Mouse (Mus musculus) intestine, embryonic 16.5 days (tissue): ENCODE results near the gene Arhgap31. TPM values are rescaled to one million over a fixed set of nuclear protein-coding genes. Genes with fewer than 3 reads are reported as not detected.

ENCODE experiments used
- ATAC-seq: fragments of 200-750 bp; cut with Nextera tagmentation; 2 replicates; pipeline ENCODE4 v1.8.0; 2017; ENCODE audit warnings: moderate TSS enrichment, moderate library complexity
- H3K27ac ChIP-seq: fragments of 300-500 bp; sonication (generic); 2 replicates; pipeline ENCODE4 v1.5.1; 2014; ENCODE audit warnings: mild to moderate bottlenecking, low read length
- H3K27me3 ChIP-seq: fragments of 300-500 bp; sonication (generic); replicated peaks from 2 replicates; pipeline ENCODE4 v1.6.1; 2014; ENCODE audit warnings: low read length, control low read depth, mixed read lengths; ENCODE audit not compliant: control insufficient read depth, insufficient read depth
- H3K36me3 ChIP-seq: fragments of 300-500 bp; sonication (generic); 2 replicates; pipeline ENCODE4 v1.6.1; 2014; ENCODE audit warnings: low read length, control low read depth; ENCODE audit not compliant: control insufficient read depth, insufficient read depth
- H3K4me1 ChIP-seq: fragments of 300-500 bp; sonication (generic); 2 replicates; pipeline ENCODE4 v1.6.1; 2014; ENCODE audit warnings: low read length, control low read depth, mixed read lengths; ENCODE audit not compliant: control insufficient read depth, insufficient read depth
- H3K4me2 ChIP-seq: fragments of 300-500 bp; sonication (generic); 2 replicates; pipeline ENCODE4 v1.6.1; 2014; ENCODE audit warnings: low read depth, low read length, control low read depth
- H3K4me3 ChIP-seq: fragments of 300-500 bp; sonication (generic); 2 replicates; pipeline ENCODE4 v1.5.1; 2014; ENCODE audit warnings: mild to moderate bottlenecking, low read length
- H3K9ac ChIP-seq: fragments of 300-500 bp; sonication (generic); 2 replicates; pipeline ENCODE4 v1.6.1; 2014; ENCODE audit warnings: low read depth, low read length
- H3K9me3 ChIP-seq: fragments of 300-500 bp; sonication (generic); 2 replicates; pipeline ENCODE4 v1.6.1; 2016; ENCODE audit warnings: low read length, control low read depth; ENCODE audit not compliant: control insufficient read depth
- WGBS: fragments of 180-500 bp; shearing (Covaris S2); extraction: QIAGEN DNeasy Blood & Tissue Kit; methylation state at CpG from one replicate; pipeline ENCODE4 v1.1.7; 2014; 5-methylcytosine and 5-hydroxymethylcytosine counted together
- polyA plus RNA-seq: library from polyadenylated mRNA; unstranded; fragments of >200 nt; fragmentation: Nextera tagmentation; extraction: Ambion mirVana; gene quantifications from 2 replicates; pipeline ENCODE4 v1.2.1, GENCODE M21; 2015

Gene Arhgap31
- polyA plus RNA-seq, 1 experiment from 2014 or later: 5.7 TPM

DNA sequence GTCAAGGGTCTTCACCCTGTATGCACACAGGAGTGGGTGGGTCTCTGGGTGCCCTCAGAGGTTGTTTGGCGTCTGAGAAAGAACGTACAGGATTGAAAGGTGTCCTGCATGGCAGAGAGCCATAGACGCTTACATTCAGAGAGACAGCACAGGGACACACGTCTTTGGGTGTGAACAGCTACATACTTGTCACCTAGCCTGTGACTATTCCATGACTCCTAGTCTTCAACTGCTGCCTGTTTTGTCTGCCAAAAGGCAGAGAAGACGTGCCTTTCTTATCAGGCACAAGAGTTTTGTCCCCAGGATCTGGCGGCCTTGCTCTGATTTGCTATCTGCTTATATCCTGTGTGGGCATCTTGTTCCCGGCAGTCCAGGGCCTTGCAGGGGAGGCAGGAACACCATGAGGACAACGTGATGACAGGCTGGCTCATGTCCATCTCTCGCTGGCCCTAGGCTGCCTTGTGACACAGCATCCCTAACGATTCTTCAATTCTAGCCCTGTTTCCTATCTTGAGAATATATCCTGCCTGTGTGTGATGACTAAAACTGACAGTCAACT, 87.2 kb downstream of the Arhgap31 start:
- Histone ChIP-seq H3K4me2 (no peak overlapping the region), H3K36me3 (no peaks in the 10 kb centered on the region), H3K9ac (no peak overlapping the region), H3K9me3 (no peaks in the 10 kb centered on the region), H3K27ac (no peak overlapping the region), H3K4me1 (no peaks in the 10 kb centered on the region), H3K4me3 (no peak overlapping the region), H3K27me3 (no peaks in the 10 kb centered on the region)
- 76% methylated on average over 10 of the region's 10 CpGs for WGBS
- ATAC-seq: no peak

DNA sequence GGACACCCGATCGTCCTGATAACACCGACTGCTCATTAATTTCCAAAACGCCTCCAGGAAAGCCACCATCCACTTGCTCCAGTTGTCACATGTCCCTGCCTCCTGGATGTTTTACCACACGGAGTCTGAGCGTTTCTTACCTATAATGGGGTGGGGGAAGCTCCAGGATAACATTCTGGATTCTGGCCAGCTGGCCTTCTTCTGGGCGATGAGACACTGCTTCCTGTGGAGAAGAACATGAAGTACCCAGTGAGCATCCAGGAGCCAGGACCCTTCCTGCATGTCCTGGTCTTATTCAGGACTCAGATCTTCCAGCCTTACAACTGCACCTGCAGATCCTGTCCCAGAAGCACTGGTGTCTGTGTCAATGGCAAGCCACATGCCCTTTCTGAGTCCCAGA, 87.7 kb downstream of the Arhgap31 start:
- WGBS: 88% methylated on average over 7 of the region's 7 CpGs
- H3K36me3 ChIP-seq: no peaks in the 10 kb centered on the region
- no peaks in the 10 kb centered on the region for H3K27me3 ChIP-seq
- ATAC-seq: no peak
- no peak overlapping the region for H3K9ac ChIP-seq
- H3K4me1 ChIP-seq: no peaks in the 10 kb centered on the region
- no peaks in the 10 kb centered on the region for H3K9me3 ChIP-seq
- no peak overlapping the region for H3K27ac ChIP-seq
- no peak overlapping the region for H3K4me3 ChIP-seq
- no peak overlapping the region for H3K4me2 ChIP-seq

DNA sequence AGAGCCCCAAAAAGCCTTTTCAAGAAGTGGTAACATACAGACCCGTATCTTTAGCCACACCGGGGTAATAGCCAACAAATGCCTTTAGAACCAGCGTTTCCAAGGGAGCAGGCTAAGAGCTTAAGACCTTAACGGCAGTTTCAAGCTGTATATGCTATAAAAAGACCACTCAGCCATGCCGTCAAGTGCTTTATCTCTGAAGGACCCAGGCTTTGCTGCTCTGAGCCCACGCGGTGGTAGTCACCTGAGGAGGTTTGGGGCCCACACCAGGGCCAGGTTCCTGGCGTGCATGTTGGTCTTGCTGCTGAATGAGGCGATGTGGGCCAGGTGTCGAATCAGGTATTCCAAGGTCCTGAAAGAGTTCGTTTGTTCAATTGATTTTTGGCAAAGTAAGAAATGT, 88.8 kb downstream of the Arhgap31 start:
- WGBS: 71% methylated on average over 11 of the region's 11 CpGs
- H3K36me3 ChIP-seq: no peaks in the 10 kb centered on the region
- H3K4me3 ChIP-seq: no peak overlapping the region
- no peak overlapping the region for H3K9ac ChIP-seq
- no peaks in the 10 kb centered on the region for H3K4me1 ChIP-seq
- no peak overlapping the region for H3K27ac ChIP-seq
- H3K4me2 ChIP-seq: no peak overlapping the region
- H3K9me3 ChIP-seq: no peaks in the 10 kb centered on the region
- ATAC-seq: no peak
- no peaks in the 10 kb centered on the region for H3K27me3 ChIP-seq

DNA sequence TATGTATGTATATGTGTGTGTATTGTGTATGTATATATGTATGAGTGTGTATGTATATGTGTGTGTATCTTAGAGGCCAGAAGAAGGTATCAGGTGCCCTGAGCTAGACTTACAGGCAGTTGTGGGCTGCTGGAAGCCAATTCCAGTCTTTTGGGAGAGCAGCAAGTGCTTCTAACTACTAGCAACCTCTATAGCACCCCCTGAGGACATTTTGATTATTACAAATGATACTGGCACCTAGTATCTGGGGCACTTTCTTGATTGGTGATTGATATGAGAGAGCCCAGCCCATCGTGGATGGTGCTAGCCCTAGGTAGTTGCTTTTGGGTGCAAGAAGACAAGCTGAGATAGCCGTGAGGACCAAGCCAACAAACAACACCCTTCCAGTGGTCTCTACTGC, 90.8 kb downstream of the Arhgap31 start:
- no peak overlapping the region for H3K4me2 ChIP-seq
- no peaks in the 10 kb centered on the region for H3K27me3 ChIP-seq
- H3K27ac ChIP-seq: no peak overlapping the region
- ATAC-seq: no peak
- no peak overlapping the region for H3K9ac ChIP-seq
- no peaks in the 10 kb centered on the region for H3K36me3 ChIP-seq
- no peaks in the 10 kb centered on the region for H3K4me1 ChIP-seq
- WGBS: 73% methylated on average over 2 of the region's 2 CpGs
- H3K9me3 ChIP-seq: no peaks in the 10 kb centered on the region
- no peak overlapping the region for H3K4me3 ChIP-seq

DNA sequence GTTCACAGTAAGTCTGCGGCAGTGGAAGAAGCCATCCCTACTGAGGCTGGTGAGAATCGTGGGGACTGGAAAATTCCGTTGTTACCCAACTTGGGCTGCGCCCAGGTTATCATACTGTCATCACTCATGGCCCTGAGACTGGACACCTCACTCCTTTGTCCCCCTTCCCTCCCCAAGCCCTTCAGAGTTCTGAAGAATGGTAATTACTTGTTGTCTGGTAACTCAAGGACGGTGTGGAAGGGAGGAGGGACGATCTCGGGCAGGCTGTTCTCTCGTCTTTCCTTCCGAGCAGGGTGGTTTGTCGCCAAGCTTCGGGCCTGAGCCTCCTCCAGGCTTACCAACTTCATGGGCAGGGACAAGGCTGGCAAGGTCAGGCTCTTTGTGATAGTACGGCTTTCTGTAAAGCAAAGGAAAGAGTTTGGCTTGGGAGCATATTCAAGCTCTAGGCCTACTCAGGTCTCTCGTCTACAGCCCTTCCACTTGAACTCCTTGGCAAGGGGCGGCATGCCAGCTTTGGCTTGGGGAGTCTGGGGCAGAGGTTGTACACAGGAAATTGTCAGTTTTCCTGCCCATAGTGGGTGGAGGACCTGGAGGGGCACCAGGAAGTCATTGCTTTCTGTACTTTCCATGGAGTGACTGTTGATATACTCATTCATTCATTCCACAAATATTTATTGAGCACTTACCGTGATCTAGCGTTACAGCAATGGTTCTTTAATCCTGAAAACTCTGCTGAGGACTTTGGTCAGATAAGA, 92.2 kb downstream of the Arhgap31 start:
- H3K9ac ChIP-seq: no peak overlapping the region
- H3K9me3 ChIP-seq: no peaks in the 10 kb centered on the region
- no peaks in the 10 kb centered on the region for H3K27me3 ChIP-seq
- no peak overlapping the region for H3K4me2 ChIP-seq
- no peak overlapping the region for H3K4me3 ChIP-seq
- WGBS: 86% methylated on average over 16 of the region's 16 CpGs
- H3K4me1 ChIP-seq: no peaks in the 10 kb centered on the region
- ATAC-seq: no peak
- no peaks in the 10 kb centered on the region for H3K36me3 ChIP-seq
- H3K27ac ChIP-seq: no peak overlapping the region

DNA sequence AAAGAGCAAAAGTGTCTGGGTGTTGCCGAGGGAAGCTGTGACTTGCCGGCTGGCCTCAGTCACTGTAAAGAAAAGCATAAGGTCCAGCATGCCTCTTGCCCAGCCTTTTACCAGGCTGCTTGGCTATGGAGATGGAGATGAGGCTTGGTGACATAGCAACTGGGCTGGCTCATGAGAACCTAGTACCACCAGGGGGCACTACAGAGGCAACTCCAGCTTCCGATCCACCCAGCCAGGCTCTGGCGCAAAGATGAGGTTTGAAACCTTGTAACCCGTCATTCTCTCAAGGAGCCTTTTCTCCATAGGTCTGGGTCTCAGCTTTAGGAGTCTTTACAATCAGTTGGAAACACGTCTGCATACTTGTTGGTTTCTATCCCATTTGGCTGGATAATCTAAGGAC, 94.0 kb downstream of the Arhgap31 start:
- no peak for ATAC-seq
- Histone ChIP-seq H3K9ac (no peak overlapping the region), H3K9me3 (no peaks in the 10 kb centered on the region), H3K4me1 (no peaks in the 10 kb centered on the region), H3K27me3 (no peaks in the 10 kb centered on the region), H3K27ac (no peak overlapping the region), H3K36me3 (no peaks in the 10 kb centered on the region), H3K4me2 (no peak overlapping the region), H3K4me3 (no peak overlapping the region)
- WGBS: 25% methylated on average over 6 of the region's 6 CpGs

DNA sequence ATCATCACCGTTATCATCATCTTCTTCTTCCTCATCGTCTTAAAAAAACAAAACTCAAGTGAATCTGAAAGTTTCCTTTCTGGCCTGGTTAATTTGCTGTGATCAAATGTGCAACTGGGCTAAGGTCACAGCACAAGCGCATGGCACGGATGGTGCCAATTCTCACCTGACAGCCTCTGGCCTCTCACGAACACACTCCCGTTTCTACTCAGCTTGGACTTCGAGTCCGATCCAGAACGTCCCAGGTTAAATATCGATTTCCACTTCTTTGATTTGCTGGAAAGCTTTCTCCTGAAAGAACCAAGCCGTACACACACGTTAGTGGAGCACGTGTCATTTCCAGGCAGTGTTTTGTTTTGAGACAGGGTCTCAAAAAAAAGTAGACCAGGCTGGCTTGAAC, 95.1 kb downstream of the Arhgap31 start:
- no peak overlapping the region for H3K4me2 ChIP-seq
- H3K9ac ChIP-seq: no peak overlapping the region
- H3K27me3 ChIP-seq: no peaks in the 10 kb centered on the region
- no peaks in the 10 kb centered on the region for H3K4me1 ChIP-seq
- ATAC-seq: no peak
- H3K36me3 ChIP-seq: no peaks in the 10 kb centered on the region
- WGBS: 95% methylated on average over 13 of the region's 13 CpGs
- no peak overlapping the region for H3K4me3 ChIP-seq
- no peaks in the 10 kb centered on the region for H3K9me3 ChIP-seq
- no peak overlapping the region for H3K27ac ChIP-seq

DNA sequence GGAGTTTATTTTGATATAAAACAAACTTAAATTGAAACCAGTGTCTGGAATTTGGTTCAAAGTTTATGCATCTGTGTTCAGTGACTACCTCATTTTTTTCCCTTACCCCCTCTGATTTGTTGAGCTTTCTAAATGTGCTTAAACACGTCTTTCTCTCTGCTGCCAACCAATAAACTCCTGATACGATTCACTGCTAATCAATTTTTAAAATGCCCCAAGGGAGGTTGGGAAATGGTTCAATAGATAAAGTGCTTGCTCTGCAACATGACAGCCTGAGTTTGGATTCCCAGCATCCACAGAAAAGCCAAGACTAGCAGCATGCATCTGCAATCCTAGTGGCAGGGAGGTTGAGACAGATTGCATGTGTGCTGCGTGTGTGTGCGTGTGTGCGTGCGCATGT, 99.4 kb downstream of the Arhgap31 start:
- Histone ChIP-seq H3K36me3 (0 out of 2 replicates have a peak, but pooled peaks cover 7% of the 10 kb centered on the region), H3K4me3 (no peak overlapping the region), H3K27ac (no peak overlapping the region), H3K4me2 (no peak overlapping the region), H3K9ac (no peak overlapping the region), H3K27me3 (no peaks in the 10 kb centered on the region), H3K4me1 (0 out of 2 replicates have a peak, but pooled peaks cover 3% of the 10 kb centered on the region), H3K9me3 (no peaks in the 10 kb centered on the region; the same call in 1 of the 2 replicates)
- 85% methylated on average over 6 of the region's 6 CpGs for WGBS
- no peak for ATAC-seq

DNA sequence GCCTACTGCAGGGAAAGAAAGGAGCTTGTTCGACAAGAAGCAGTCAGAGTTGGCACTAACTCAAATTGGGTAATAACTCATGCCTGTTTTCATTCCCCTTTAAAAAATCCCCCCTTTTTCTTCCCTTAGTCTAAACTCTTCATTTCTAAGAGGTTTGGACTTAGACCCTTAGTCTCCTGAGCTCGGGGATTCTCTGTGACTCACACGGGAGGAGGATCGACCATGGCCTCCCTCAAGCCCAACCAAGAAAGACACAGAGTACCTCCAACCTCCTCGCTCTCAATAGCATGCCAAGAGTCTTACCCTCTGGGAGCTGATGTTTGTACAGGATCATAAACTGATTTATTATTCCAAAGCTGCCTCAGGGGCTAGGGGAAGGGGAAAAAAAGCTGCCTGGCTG, 100.4 kb downstream of the Arhgap31 start:
- Histone ChIP-seq H3K9ac (no peak overlapping the region), H3K27ac (no peak overlapping the region), H3K4me2 (no peak overlapping the region), H3K4me1 (0 out of 2 replicates have a peak, but pooled peaks cover 3% of the 10 kb centered on the region), H3K4me3 (no peak overlapping the region), H3K9me3 (no peaks in the 10 kb centered on the region; the same call in 1 of the 2 replicates), H3K36me3 (0 out of 2 replicates have a peak, but pooled peaks cover 7% of the 10 kb centered on the region), H3K27me3 (no peaks in the 10 kb centered on the region)
- no peak; the same call in 1 of the 2 replicates for ATAC-seq
- 36% methylated on average over 5 of the region's 5 CpGs for WGBS
